Mouse (Mus musculus) heart, postnatal 10 days (tissue): ENCODE results near the gene Tmem181a. TPM values are rescaled to one million over a fixed set of nuclear protein-coding genes. Genes with fewer than 3 reads are reported as not detected.
"Not testable (repeated sequence)": the region's sequence is repeated elsewhere in the genome, so short reads cannot be mapped to it uniquely, and the experiment has no call there.

Source experiments
- DNase-seq, 2 experiments: peaks; one replicate each; pipeline ENCODE4 v3.0.0; 2021
- intact Hi-C: fragments of 180-260 bp; cut with DNase I; formaldehyde crosslinking; loops from one replicate; pipeline ENCODE4 v1.15.1; 2025
- total RNA-seq, 2 experiments: library from RNA; stranded (reverse); gene quantifications; 2 replicates each; pipeline ENCODE4 v1.2.3; 2021

Tmem181a gene
- 10 to 100 TPM; 12.2 to 12.4 TPM for total RNA-seq

- DNase-seq, intact Hi-C loops: not testable (repeated sequence)
These were observed at the start of gene Tmem181a for GRCm38 (mm10) chr17:6256400-6257069. Tmem181a (plus strand) TSS chr17:6256860.

GRCm38 (mm10) chr17:6211721-6212120 lies 44.9 kb upstream of the Tmem181a start:
- peak; percentile 62 to 66 for DNase-seq
- intact Hi-C loops: no loop called here

GRCm38 (mm10) chr17:6215640-6216039 lies 41.0 kb upstream of the Tmem181a start:
- intact Hi-C loops: no loop called here

GRCm38 (mm10) chr17:6216514-6216913 lies 40.1 kb upstream of the Tmem181a start:
- DNase-seq: peak; percentile 53 to 64
- intact Hi-C loops: no loop called here

More at GRCm38 (mm10) chr17:6215640-6216039, 41.0 kb upstream of the Tmem181a start:
- DNase-seq: no peak

GRCm38 (mm10) chr17:6232633-6233032 lies 24.0 kb upstream of the Tmem181a start:
- DNase-seq, intact Hi-C loops: not testable (repeated sequence)

GRCm38 (mm10) chr17:6251298-6251697 lies 5.4 kb upstream of the Tmem181a start:
- intact Hi-C loops, DNase-seq: not testable (repeated sequence)

- DNase-seq, intact Hi-C loops: not testable (repeated sequence)
These were observed 403 bp downstream of the Tmem181a start for GRCm38 (mm10) chr17:6257070-6257456.

GRCm38 (mm10) chr17:6269876-6270831 lies 13.5 kb downstream of the Tmem181a start:
- peak; percentile 48 to 51 for DNase-seq
- intact Hi-C loops: not testable (repeated sequence)

- intact Hi-C loops: not testable (repeated sequence)
- peak in 1 of 2 experiments; percentile 26 for DNase-seq
These were observed 14.2 kb downstream of the Tmem181a start for GRCm38 (mm10) chr17:6270840-6271239.

- DNase-seq, intact Hi-C loops: not testable (repeated sequence)
These were observed 15.3 kb downstream of the Tmem181a start for GRCm38 (mm10) chr17:6271970-6272369.

GRCm38 (mm10) chr17:6274693-6275092 lies 18.0 kb downstream of the Tmem181a start:
- intact Hi-C loops, DNase-seq: not testable (repeated sequence)

- DNase-seq, intact Hi-C loops: not testable (repeated sequence)
These were observed 22.5 kb downstream of the Tmem181a start for GRCm38 (mm10) chr17:6279205-6279604.

GRCm38 (mm10) chr17:6279772-6280171 lies 23.1 kb downstream of the Tmem181a start:
- intact Hi-C loops, DNase-seq: not testable (repeated sequence)

- intact Hi-C loops, DNase-seq: not testable (repeated sequence)
These were observed 23.9 kb downstream of the Tmem181a start for GRCm38 (mm10) chr17:6280513-6280912.

GRCm38 (mm10) chr17:6283137-6283536 lies 26.5 kb downstream of the Tmem181a start:
- intact Hi-C loops, DNase-seq: not testable (repeated sequence)

GRCm38 (mm10) chr17:6286169-6286568 lies 29.5 kb downstream of the Tmem181a start:
- DNase-seq, intact Hi-C loops: not testable (repeated sequence)

- DNase-seq, intact Hi-C loops: not testable (repeated sequence)
These were observed 32.4 kb downstream of the Tmem181a start for GRCm38 (mm10) chr17:6289045-6289444.

- DNase-seq, intact Hi-C loops: not testable (repeated sequence)
These were observed 37.2 kb downstream of the Tmem181a start for GRCm38 (mm10) chr17:6293882-6294281.

- intact Hi-C loops, DNase-seq: not testable (repeated sequence)
These were observed 40.6 kb downstream of the Tmem181a start for GRCm38 (mm10) chr17:6297060-6297795.

GRCm38 (mm10) chr17:6300190-6300863 lies 43.7 kb downstream of the Tmem181a start:
- DNase-seq, intact Hi-C loops: not testable (repeated sequence)
